Mouse (Mus musculus) retina, postnatal 7 days (tissue): Measurements from ENCODE around the gene Tdp1.

ENCODE experiments used
- DNase-seq: peaks from one replicate; pipeline ENCODE4 v3.0.0-alpha.2; 2012; ENCODE audit warnings: low read depth, low spot score

Tdp1 gene

DNA sequence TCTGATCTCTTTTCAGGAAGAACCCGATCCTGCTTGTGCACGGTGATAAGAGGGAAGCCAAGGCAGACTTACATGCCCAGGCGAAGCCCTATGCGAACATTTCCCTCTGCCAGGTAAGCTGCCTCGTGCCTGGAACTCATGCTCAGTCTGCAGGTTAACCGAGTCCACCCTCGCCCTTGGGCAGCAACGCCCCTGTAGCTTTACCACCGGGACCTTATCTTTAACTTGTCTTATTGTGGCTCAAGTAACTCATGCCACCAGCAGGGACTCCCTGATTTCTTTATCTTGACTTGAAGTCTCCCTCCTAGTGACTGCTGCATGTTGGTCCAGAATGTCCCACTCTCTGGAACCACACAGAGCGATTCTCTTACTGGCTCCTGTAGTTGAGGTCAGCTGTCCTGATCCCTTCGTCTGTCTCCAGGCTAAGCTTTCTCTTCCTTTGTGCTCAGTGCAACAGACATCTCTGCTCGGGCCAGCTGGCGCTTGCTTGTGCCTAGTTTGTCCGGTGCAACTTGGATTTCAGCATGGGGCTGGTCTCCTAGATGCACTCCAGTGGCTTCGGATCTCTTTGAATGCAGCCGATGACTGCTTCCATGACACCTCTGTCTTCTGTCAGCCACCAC is 14.0 kb downstream of the Tdp1 start:
- no peak for DNase-seq

DNA sequence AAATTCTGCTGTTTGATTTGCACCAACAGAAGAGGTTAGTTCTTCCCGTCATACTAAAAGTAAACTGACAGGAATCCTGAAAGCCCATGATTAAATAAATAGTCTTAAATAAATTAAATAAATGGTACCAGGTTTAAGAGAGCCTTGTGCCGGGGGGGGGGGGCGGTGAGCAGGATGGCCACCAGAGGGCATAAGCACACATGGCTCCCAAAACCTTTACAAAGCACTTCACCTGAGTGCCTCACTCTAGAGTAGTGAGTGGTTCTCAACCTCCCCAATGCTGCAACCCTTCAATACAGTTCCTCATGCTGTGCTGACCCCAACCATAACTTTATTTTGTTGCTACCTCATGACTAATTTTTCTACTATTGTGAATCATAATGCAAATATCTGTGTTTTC is 15.7 kb downstream of the Tdp1 start:
- no peak for DNase-seq

DNA sequence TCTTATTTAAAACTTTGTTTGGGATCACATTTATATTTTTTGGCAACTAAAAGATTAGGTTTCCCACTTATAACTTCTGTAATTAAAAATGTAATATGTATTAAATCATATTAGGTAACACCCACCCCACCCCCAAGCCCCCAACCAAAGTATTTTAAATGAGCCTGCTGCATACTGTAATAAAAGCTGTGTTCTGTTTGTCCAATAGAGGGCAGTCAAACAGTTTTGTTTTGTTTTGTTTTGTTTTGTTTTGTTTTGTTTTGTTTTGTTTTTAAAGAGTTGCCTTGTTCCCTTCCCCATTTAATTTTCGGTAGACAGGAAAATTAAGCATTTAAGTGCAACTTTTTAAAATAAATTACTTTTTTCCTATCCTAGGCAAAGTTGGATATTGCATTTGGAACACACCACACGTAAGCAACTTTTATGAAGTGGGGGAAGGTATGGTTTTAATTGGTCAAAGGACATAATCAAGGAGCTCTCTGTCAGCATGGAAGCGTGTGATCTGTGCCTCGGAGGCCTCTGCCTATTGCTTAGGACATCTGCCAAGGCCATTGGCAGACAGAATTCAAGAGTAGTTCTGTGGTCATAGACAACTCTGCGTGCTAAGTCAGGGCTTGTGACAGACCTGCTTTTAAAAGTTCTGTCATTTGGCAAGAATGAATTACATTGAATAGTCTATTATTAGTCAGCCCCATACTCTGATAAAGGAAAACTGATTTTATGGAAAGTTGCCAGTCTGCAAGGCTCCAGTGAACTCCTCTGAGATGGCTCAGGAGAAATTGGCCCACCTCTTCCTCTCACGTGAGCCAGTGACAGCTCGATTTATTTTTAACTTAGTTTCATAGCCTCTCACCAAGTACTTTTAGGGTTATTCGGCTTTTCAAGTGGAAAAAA is 17.9 kb downstream of the Tdp1 start:
- no peak for DNase-seq

DNA sequence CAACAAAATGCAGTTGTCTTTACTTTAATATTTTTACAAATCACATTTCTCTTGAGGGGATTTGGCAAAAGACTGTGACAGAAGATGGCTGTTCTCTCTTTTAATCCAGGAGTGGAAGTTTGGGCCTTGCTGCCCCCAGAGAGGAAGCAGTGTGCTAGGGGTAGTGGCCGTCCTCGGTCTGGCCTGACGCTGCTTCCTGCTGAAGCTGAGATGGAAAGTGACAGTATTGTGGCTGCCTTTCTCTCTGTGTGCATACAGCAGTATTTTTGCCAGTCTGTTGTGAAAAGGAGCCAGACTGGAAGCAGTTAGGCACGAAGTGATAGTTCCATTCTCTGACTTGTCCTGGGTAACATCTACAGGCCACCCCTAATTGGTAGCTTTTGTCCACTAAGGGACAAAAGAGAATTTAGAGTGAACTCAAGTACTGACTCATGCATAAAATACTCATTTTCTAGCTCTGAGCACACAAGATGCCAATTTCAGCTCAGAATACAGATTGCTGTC is 18.6 kb downstream of the Tdp1 start:
- DNase-seq: no peak

DNA sequence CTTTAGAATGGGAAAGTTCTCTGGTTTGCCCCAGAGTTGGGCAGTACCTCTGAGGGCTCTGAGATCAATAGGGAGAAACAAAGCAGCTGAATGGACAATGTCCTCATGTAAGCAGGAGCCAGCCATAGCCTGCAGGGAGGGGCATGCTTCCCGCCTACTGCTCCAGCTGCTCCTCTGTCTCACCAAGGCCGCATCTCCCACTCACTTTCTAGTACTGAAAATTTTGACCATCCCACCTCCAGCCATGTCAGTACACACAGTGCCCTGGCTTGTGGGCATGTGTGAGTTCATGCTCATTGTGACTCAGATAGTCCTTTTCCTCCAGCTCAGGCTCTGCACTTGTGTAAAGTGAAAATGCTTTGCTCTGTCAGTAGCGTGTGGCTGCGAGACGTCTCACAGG is 20.2 kb downstream of the Tdp1 start:
- DNase-seq: no peak

DNA sequence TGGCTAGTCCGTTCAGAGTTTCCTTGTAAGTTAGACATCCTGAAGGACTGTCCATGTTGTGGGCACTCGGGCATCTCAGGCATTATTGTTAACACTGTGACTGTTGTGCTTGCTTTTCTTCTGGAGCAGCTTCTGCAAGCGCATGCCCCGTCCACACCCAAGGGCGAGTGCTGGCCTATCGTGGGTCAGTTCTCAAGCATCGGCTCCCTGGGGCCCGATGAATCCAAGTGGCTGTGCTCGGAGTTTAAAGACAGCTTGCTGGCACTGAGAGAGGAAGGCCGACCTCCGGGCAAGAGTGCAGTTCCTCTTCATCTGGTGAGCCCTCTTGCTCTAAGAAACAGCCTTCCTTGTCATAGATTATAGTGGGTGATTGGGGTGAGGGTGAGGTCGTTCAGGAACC is 27.1 kb downstream of the Tdp1 start:
- DNase-seq: no peak

DNA sequence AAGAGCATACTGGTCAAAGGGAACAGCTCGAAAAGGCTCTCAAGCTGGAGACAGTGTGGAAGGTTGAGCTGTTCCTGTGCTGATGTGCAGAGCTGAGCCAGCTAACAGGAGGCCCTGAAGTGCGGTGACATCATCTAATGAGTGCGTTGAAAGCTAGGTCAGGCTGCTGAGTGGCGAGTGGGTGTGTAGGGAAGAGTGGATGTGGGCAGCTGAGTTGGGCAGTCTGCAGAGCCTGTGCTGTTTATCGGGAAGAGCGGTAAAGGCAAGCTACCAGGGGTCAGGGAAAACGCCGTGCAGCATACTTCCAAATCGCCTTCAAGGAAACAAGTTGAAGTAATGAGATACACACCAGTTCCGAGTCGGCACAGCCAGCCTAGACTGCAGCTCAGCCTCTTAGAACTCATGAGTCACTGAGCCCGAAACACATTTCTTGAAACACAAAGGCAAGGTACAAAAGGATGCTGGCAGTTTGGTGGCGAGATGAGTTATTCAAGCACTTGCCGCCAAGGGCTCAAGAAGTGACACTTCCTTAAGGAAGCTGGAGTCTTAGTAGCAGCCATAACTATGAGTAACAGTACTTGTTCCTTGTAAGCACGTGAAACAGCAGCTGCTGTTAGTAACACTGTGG is 33.6 kb downstream of the Tdp1 start:
- DNase-seq: no peak

DNA sequence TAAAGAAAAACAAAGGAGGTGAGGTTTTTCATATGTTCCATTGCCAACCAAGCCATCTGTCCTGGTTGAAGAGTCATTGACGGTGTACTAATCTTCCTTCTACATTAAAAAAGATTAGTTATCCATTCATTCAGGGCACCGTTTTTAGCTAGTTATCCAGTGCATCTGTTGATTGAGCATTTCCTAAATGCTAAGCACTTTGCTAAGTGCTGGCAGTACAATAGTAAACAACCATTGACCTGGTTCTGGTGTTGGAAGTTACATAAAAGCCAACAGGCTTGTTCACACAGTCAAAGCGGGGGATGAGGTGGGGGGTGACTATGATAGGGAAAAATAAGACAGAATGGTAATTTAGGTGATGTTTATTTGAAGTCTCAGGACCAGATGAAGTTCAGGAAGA is 35.3 kb downstream of the Tdp1 start:
- no peak for DNase-seq

DNA sequence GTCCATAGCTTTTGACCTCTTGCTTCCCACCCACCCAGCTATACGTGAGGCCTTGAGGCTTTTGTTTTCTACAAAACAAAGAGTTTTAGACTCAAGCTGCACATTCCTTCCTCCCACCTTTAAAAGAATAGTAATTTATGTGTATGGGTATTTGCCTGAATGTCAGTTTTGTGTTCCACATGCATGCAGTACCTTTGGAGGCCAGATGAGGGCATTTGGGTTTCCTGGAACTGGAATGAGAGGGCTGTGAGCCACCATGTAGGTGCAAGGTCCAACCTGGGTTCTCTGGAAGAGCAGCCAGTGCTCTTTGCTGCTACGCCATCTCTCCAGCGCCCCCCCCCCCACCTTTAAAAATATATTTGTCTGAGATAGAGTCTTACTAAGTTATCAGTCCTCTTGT is 36.7 kb downstream of the Tdp1 start:
- DNase-seq: no peak

DNA sequence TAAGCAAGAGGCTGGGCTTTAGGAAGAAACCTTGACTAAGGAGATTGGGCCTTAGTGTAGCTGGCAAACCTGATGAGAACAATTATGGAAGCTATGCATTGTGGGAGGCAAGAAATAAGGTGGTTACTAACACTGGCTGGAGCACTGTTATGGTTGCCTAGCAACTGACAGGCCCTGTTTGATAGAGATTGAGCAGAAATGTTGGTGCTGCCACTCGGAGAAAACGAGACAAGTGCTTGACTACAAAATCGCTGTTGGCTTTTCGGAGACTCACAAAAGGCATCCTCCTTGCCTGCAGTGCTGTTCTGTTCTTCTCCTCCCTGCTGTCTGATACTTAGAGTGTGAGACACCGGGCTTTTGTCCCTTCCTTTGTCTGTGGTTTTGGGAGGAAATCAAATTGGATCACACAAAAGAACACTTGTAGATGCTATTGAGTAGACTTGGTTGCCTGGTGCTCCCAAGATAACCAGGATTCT is 38.9 kb downstream of the Tdp1 start:
- no peak for DNase-seq

DNA sequence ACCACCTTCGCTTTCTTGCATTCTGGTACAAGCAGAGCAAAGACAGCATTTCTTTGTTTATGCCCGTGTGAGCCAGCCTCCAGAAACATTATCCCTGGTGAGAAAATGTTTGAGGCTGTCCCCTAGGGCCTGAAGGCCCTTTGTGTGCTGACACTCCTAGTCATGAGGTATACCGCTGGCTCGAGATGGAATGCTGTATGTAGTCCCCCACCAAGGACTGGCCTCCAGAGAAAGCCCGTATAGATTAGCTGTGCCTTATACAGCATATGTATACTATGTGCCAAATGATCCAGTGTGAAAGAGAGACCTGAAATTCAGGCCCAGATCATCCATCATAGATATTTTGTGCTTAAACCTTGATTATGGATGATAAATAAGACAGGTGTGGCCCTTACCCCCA is 39.4 kb downstream of the Tdp1 start:
- DNase-seq: no peak

DNA sequence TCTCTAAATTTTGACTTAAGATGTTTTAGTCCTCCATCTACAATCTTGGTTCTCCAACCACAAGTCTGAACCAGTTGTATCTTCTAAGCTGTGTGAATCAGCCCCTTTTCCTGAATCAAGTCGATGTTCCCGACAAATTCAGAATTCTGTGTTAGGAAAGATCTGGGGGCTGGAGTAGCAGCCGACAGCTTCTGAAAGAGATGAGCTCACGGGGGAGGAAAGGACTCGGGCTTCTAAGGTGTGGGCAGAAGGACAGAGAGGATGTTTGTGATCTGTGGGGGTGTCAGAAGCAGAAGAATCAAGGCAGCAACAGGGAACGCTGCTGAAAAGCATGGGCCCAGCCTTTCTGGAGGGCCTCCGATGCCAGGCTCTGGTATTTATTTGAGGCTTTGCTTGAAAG is 44.0 kb downstream of the Tdp1 start:
- DNase-seq: no peak

DNA sequence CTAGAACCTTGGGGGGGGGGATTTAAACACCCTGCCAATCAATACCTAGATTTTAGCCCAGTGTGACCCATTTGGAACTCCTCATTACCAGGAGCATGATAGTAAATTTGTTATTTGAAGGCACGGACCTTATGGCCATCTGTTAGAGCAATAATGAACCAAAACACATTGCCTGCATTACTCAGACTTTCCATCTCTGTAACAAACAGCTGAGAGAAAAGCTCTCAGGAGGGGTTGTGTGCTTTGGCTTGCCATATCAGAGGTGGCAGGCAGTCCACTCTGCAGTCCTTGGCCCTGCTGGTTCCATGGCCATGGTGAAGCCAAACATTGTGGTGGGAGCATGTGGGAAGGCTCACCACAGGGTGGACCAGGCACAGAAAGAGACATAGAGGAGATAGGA is 44.8 kb downstream of the Tdp1 start:
- no peak for DNase-seq

DNA sequence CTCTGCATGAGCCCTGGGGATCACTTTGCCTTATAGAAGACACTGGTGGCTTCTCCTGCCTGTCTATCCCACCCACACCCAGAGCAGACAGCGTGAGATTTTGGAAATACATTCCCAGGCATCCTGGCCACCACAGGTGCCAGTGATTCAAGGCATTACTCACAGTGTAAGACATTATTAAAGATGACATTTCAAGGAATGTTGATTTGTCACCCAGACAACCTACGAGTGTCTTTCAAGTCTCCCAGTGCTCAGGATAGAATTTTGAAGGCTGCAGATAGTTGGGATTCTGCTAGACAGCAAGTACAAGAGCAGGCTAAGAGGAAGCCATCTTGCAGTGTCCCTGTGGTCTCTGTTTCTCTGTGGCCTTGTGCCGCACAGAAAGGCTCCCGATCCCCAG is 47.9 kb downstream of the Tdp1 start:
- no peak for DNase-seq

DNA sequence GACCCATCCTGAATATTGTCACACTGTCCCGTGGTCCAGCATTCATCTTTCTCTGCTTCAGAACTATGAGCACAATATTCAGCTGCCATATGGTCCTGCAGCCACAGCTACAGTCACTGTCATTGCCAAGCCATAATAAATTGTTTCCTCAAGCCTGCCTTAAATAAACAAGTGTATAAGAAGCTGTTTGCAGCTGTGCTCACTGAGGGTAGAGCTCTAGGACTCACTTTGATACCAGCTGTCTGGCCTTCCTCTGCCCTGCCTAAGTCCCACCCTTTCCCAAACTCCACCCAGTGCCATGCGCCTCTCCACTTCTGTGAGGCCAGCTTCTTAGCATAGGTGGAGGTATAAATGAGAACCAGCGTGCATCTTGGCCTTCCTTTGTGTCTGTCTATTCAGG is 49.3 kb downstream of the Tdp1 start:
- no peak for DNase-seq

DNA sequence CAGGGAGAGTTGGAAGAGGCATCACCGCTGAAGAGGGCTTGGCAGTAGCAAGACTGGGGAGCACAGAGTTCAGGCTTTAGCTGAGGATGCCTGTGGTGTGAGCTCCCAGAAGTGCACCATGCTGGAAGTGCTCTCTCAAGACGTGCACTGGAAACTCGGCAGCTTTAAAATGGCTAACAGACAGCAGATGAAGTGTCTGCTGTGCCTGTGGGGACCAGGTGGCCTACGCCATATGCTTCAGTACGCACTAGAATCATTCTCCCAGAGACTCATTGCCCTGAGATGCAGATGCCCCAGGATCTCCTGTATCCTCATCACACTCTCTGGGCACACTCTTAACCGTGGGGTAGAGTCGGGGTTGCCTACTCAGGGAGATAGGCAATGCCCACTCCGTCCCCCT is 51.1 kb downstream of the Tdp1 start:
- DNase-seq: no peak

DNA sequence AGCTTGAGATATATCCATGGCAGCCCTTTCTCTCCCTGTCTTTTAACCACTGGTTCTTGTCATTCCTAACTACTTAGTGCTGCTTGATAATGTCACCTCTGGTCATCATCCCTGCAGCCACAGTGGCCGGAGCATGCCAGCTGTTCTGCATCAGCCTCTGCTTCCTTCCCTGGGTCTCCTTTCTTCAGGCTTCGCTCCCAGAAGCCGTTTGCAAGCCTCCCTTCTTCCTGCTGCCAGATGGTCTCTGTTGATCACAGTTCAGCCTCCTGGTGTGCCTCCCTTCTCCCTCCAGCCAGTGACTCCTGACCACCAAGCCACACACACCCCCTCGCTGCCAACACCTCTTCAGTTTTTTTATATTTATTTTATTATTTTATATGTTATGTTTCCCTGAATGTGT is 54.2 kb downstream of the Tdp1 start:
- no peak for DNase-seq

DNA sequence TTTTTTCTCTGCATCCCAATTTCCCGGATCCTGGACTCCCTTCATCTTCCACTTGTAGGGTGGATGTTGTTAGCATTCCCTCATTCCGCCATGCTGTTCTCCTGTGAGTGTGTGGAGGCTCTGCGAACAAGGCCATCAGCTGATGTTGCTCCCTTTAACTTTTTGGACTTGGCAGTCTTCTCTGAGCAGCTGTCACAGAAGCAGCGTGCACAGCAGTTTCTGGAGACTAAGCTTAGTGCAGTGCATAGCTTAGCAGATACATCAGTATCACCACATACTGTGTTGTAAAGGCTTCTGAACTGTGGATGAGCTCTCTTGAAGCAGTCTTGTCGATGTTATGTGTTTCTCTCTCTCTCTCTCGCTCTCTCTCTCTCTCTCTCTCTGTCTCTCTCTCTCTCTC is 54.9 kb downstream of the Tdp1 start:
- DNase-seq: no peak

DNA sequence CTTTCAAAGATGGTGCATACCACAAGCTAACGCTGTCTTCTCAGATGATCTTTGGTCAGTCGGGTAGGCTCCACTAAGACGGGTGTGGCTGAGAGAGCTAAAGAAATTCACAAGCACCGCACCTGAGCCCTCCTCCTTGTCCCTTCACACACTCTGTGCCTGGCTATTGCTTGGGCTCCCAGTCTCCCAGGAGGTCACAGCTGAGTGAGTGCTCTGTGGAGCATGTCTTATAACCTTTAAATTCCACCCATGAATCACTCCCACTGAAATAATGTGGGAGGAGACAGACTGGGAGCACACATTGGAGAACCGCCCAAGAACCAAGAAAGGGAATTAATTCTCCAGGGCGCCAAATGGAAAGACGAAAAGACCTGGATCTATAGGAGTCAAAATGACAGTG is 56.4 kb downstream of the Tdp1 start:
- DNase-seq: no peak

DNA sequence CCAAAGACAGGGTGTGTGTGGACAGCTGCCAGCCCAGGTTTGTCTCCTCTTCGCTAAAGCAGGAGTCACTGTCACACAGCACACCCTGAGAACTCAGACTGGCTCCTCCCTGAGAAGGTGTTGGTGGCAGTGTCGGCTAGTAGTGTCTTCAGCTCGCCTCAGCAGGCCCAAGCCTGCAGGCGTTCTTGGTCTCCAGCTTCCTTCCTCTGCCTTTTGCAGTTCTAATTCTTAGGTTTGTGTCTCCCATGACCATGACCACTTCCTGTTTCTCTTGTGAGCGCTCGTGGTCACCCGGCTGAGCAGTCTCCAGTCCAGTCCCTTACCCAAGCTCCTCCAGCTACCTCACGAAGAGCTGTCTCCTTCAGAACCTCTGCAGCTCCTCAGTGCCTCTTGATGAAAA is 58.1 kb downstream of the Tdp1 start:
- DNase-seq: no peak

DNA sequence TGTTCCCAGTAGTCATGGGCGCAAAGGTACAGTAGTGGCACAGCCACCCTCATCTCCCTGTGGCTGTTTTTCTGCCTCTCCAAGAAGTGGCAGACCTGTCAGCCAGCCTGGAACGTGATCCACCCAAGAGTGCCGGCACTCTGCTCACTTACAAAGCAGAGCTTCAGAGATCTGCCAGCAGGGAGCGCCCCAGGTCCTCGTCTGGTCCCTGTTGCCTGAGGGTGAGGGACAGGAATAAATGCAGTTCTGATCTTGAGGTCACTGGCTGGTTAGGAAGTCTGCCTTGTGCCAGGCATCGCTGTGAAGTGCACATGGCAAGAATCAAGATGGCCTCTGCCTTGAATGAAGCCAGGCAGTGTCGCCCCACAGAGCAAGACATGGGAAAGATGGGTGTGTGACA is 68.6 kb downstream of the Tdp1 start:
- no peak for DNase-seq

DNA sequence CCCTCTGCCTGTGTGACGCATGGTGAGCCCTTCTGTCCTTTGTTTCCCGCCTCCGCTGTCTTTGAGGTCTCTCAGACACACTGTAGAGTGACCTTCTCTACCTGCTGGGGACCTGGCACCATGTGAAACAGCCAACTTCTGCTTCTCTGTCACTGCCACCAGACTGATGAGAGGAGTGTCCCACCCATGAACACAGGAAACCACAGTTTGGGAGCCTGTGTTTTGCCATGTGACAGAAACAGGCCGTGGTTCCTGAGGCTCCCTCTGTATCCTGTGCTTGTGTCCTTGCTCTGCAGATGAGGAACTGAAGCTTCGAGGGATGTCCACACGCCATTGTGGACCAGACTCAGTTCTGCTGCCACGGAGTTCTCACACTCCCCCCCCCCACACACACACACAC is 72.1 kb downstream of the Tdp1 start:
- DNase-seq: no peak
